Mouse (Mus musculus): Measurements from ENCODE around the gene Ksr1. TPM values are rescaled to one million over a fixed set of nuclear protein-coding genes. Genes with fewer than 3 reads are reported as not detected.

The Ksr1 gene
- total and polyA plus RNA-seq, 2 experiments from 2014 or later = 3.2 to 33.7 TPM

- 90% methylated on average over 11 of the region's 11 CpGs for WGBS
- DNase-seq (ENCODE audit: low spot score) (no peak), ATAC-seq (ENCODE audit: low FRiP score) (no peak)
- TF ChIP-seq CTCF (IDR thresholded peaks at IDR 0.05) = no peak
- Histone ChIP-seq H3K27ac (ENCODE audit: low read depth, low read length) (no peak overlapping the region), H3K4me2 (ENCODE audit: low read depth, low read length, poor library complexity, severe bottlenecking) (no peak overlapping the region), H3K27me3 (ENCODE audit: insufficient read depth, low read length) (no peaks in the 10 kb centered on the region), H3K9ac (replicated peaks; ENCODE audit: low read length, poor library complexity, severe bottlenecking) (no peak overlapping the region), H3K36me3 (ENCODE audit: insufficient read depth, low read length) (no peaks in the 10 kb centered on the region), H3K4me1 (ENCODE audit: insufficient read depth, low read length) (peaks cover 13% of the 10 kb centered on the region), H3K4me3 (ENCODE audit: low read depth, low read length) (no peak overlapping the region), H3K9me3 (ENCODE audit: low read length) (no peaks in the 10 kb centered on the region)
Measured at GRCm38 (mm10) chr11:79139878-79140510, 6.2 kb downstream of the Ksr1 start.

GRCm38 (mm10) chr11:79138621-79139020, 7.6 kb downstream of the Ksr1 start:
- no peak overlapping the region for H3K4me2 ChIP-seq (ENCODE audit: low read depth, low read length, poor library complexity, severe bottlenecking)
- 88% methylated on average over 6 of the region's 6 CpGs for WGBS
- H3K4me3 ChIP-seq (ENCODE audit: low read depth, low read length) = no peak overlapping the region
- peaks cover 3% of the 10 kb centered on the region; the same call in 1 of the 2 replicates for H3K4me1 ChIP-seq (ENCODE audit: insufficient read depth, low read length)
- ATAC-seq (ENCODE audit: low FRiP score) (no peak), DNase-seq (ENCODE audit: low spot score) (no peak)
- no peaks in the 10 kb centered on the region for H3K36me3 ChIP-seq (ENCODE audit: insufficient read depth, low read length)
- no peak overlapping the region for H3K27ac ChIP-seq (ENCODE audit: low read depth, low read length)
- H3K9me3 ChIP-seq (ENCODE audit: low read length) = no peaks in the 10 kb centered on the region
- no peak overlapping the region for H3K9ac ChIP-seq (replicated peaks; ENCODE audit: low read length, poor library complexity, severe bottlenecking)
- TF ChIP-seq CTCF (IDR thresholded peaks at IDR 0.05) = no peak
- H3K27me3 ChIP-seq (ENCODE audit: insufficient read depth, low read length) = no peaks in the 10 kb centered on the region

GRCm38 (mm10) chr11:79137245-79137644, 9.0 kb downstream of the Ksr1 start:
- DNase-seq (ENCODE audit: low spot score) = peak; percentile 33

GRCm38 (mm10) chr11:79135685-79136360, 10.4 kb downstream of the Ksr1 start:
- Histone ChIP-seq H3K4me2 (ENCODE audit: low read depth, low read length, poor library complexity, severe bottlenecking) (no peak overlapping the region), H3K27me3 (ENCODE audit: insufficient read depth, low read length) (no peaks in the 10 kb centered on the region), H3K36me3 (ENCODE audit: insufficient read depth, low read length) (no peaks in the 10 kb centered on the region), H3K9me3 (ENCODE audit: low read length) (no peaks in the 10 kb centered on the region), H3K9ac (replicated peaks; ENCODE audit: low read length, poor library complexity, severe bottlenecking) (no peak overlapping the region), H3K27ac (ENCODE audit: low read depth, low read length) (peak overlapping the region; percentile 7; the same call in 1 of the 2 replicates), H3K4me1 (ENCODE audit: insufficient read depth, low read length) (no peaks in the 10 kb centered on the region), H3K4me3 (ENCODE audit: low read depth, low read length) (no peak overlapping the region)
- ATAC-seq (ENCODE audit: low FRiP score) (no peak), DNase-seq (ENCODE audit: low spot score) (peak; percentile 42)
- TF ChIP-seq CTCF (IDR thresholded peaks at IDR 0.05) = no peak
- 48% methylated on average over 7 of the region's 7 CpGs for WGBS

More at GRCm38 (mm10) chr11:79137245-79137644, 9.0 kb downstream of the Ksr1 start:
- H3K9me3 ChIP-seq (ENCODE audit: low read length) = no peaks in the 10 kb centered on the region
- H3K27me3 ChIP-seq (ENCODE audit: insufficient read depth, low read length) = no peaks in the 10 kb centered on the region
- H3K4me2 ChIP-seq (ENCODE audit: low read depth, low read length, poor library complexity, severe bottlenecking) = no peak overlapping the region
- no peaks in the 10 kb centered on the region for H3K36me3 ChIP-seq (ENCODE audit: insufficient read depth, low read length)
- 0 out of 2 replicates have a peak overlapping the region, but pooled peaks have one; percentile 32 for H3K27ac ChIP-seq (ENCODE audit: low read depth, low read length)
- no peak overlapping the region for H3K4me3 ChIP-seq (ENCODE audit: low read depth, low read length)
- H3K4me1 ChIP-seq (ENCODE audit: insufficient read depth, low read length) = no peaks in the 10 kb centered on the region
- ATAC-seq (ENCODE audit: low FRiP score) = no peak
- 68% methylated on average over 5 of the region's 5 CpGs for WGBS
- no peak overlapping the region for H3K9ac ChIP-seq (replicated peaks; ENCODE audit: low read length, poor library complexity, severe bottlenecking)
- TF ChIP-seq CTCF (IDR thresholded peaks at IDR 0.05) = no peak

- no peak for DNase-seq (ENCODE audit: low spot score)
- 93% methylated on average over 6 of the region's 13 CpGs for WGBS
Measured at GRCm38 (mm10) chr11:79135105-79135503, 11.1 kb downstream of the Ksr1 start.

More at GRCm38 (mm10) chr11:79135105-79135503, 11.1 kb downstream of the Ksr1 start:
- H3K36me3 ChIP-seq (ENCODE audit: insufficient read depth, low read length) = no peaks in the 10 kb centered on the region
- H3K27me3 ChIP-seq (ENCODE audit: insufficient read depth, low read length) = no peaks in the 10 kb centered on the region
- H3K9me3 ChIP-seq (ENCODE audit: low read length) = no peaks in the 10 kb centered on the region
- 0 out of 2 replicates have a peak, but pooled peaks cover 2% of the 10 kb centered on the region for H3K4me1 ChIP-seq (ENCODE audit: insufficient read depth, low read length)
- no peak overlapping the region for H3K4me3 ChIP-seq (ENCODE audit: low read depth, low read length)
- H3K4me2 ChIP-seq (ENCODE audit: low read depth, low read length, poor library complexity, severe bottlenecking) = no peak overlapping the region
- no peak overlapping the region for H3K9ac ChIP-seq (replicated peaks; ENCODE audit: low read length, poor library complexity, severe bottlenecking)
- TF ChIP-seq CTCF (IDR thresholded peaks at IDR 0.05) = no peak
- no peak overlapping the region for H3K27ac ChIP-seq (ENCODE audit: low read depth, low read length)
- no peak for ATAC-seq (ENCODE audit: low FRiP score)

Data from midbrain, postnatal 0 days (tissue).